In the genomic region with DNA sequence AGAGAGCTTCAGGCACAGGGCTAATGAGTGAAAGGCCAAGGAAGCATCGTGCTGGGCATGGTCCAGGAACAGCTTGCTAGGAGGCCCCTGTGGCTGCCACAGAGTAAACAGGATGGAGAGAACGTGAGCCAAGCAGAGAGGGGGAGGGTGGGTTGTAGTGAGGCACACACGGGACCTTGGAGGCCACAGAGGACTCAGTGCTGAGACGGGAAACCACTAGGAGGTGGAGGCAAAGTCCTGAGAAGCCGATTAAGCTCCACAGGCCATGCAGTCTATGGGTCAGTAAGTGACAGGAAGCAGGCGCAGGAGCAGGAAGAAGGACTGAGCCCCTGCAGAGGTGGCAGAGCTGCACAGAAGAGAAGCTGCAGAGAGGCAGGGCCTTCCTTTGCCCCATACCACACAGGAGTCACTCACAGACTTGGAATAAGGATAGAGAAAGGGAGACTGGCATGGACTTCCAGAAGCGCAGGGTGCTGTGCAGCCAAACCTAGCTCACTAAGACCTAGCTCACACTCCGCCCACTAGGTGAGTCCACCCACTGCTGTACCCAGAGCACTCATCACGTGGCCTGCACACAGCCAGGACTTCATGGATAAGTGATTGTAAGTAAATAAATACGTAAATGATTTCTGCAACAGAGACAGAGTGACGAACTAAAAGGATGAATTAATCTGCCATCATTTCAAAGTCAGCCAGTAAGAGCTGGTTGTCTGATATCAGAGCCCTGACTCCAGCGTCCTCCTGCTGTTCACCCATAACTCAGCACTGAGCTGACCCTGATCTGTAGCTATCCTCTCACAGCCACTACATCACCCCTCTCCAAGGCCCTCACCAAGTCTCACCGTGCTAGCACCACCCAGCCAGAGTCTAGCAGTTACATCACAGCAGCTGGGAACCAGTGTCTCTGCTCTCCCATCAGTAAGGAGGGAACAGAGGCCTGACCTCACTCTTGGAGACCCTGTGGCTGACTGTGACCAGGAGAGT, we compare ENCODE assay signal across 9 mouse cellular contexts. TPM values are rescaled to one million over a fixed set of nuclear protein-coding genes. Genes with fewer than 3 reads are reported as not detected.
A peak's percentile ranks its signal among the peaks of the same experiment; 100 is the strongest.
DNase-seq lines count a peak whose midpoint lies in the region; ATAC-seq and TF ChIP-seq lines count a peak whose summit lies in the region.
"Had no signal": no experiment of that assay in that cellular context is flagged by ENCODE, and none has a peak within 500 bp of the region (broad histone marks: within the 10 kb centered on the region; RNA-seq: fewer than 3 reads in every experiment).

No protein-coding gene starts in this region.

- no peak for ATAC-seq in intestine, embryonic 14.5 days (replicated peaks; ENCODE audit: low FRiP score, low TSS enrichment, low read depth)
- ATAC-seq in limb, embryonic 15.5 days (ENCODE audit: insufficient number of reproducible peaks, low FRiP score, low TSS enrichment, low read depth): peak; percentile 67; the same call in 1 of the 2 replicates
- ATAC-seq in stomach, embryonic 14.5 days (ENCODE audit: insufficient number of reproducible peaks, insufficient read depth, low FRiP score, low read depth): peak; percentile 71; the same call in 1 of the 2 replicates

- H3K27ac ChIP-seq in gastrocnemius, adult 2 months: peak overlapping the region; percentile 63
- peak overlapping the region; percentile 34; the same call in 1 of the 2 replicates for H3K27ac ChIP-seq in intestine, embryonic 14.5 days (ENCODE audit: low read depth)
- H3K27ac ChIP-seq in limb, embryonic 15.5 days: 0 out of 2 replicates have a peak overlapping the region, but pooled peaks have one; percentile 27
- peak overlapping the region; percentile 12; the same call in 1 of the 2 replicates for H3K27ac ChIP-seq in stomach, embryonic 14.5 days (ENCODE audit: low read length)

- H3K9me3 ChIP-seq in intestine, embryonic 14.5 days (ENCODE audit: control insufficient read depth, low read length): no peaks in the 10 kb centered on the region
- no peaks in the 10 kb centered on the region for H3K9me3 ChIP-seq in limb, embryonic 15.5 days
- no peaks in the 10 kb centered on the region for H3K9me3 ChIP-seq in stomach, embryonic 14.5 days (ENCODE audit: control insufficient read depth, low read depth, low read length)

- H3K4me2 ChIP-seq in intestine, embryonic 14.5 days (ENCODE audit: low read length): no peak overlapping the region
- H3K4me2 ChIP-seq in limb, embryonic 15.5 days: no peak overlapping the region
- no peak overlapping the region for H3K4me2 ChIP-seq in stomach, embryonic 14.5 days (replicated peaks; ENCODE audit: low read depth, low read length)

- peaks cover 71% of the 10 kb centered on the region for H3K36me3 ChIP-seq in intestine, embryonic 14.5 days (ENCODE audit: control insufficient read depth, insufficient read depth, low read length)
- H3K36me3 ChIP-seq in limb, embryonic 15.5 days: peaks cover 83% of the 10 kb centered on the region
- H3K36me3 ChIP-seq in stomach, embryonic 14.5 days (ENCODE audit: control insufficient read depth, insufficient read depth, low read length): peaks cover 24% of the 10 kb centered on the region

- no peak overlapping the region for H3K4me3 ChIP-seq in gastrocnemius, adult 2 months
- H3K4me3 ChIP-seq in intestine, embryonic 14.5 days (ENCODE audit: low read depth, low read length): no peak overlapping the region
- H3K4me3 ChIP-seq in limb, embryonic 15.5 days: no peak overlapping the region
- H3K4me3 ChIP-seq in stomach, embryonic 14.5 days (ENCODE audit: low read depth, low read length): no peak overlapping the region
- H3K4me3 ChIP-seq: myocyte had no signal

- H3K27me3 ChIP-seq in intestine, embryonic 14.5 days (replicated peaks; ENCODE audit: control insufficient read depth, insufficient read depth, low read length): no peaks in the 10 kb centered on the region
- no peaks in the 10 kb centered on the region for H3K27me3 ChIP-seq in limb, embryonic 15.5 days
- no peaks in the 10 kb centered on the region for H3K27me3 ChIP-seq in stomach, embryonic 14.5 days (ENCODE audit: control insufficient read depth, insufficient read depth, low read length)

- TF ChIP-seq CTCF in gastrocnemius, adult 2 months (IDR thresholded peaks at IDR 0.05): no peak

- intact Hi-C loops in gastrocnemius, adult 2 months (cut with DNase I): no loop called here

- 0 out of 2 replicates have a peak, but pooled peaks cover 3% of the 10 kb centered on the region for H3K4me1 ChIP-seq in intestine, embryonic 14.5 days (replicated peaks; ENCODE audit: control insufficient read depth, insufficient read depth, low read length)
- H3K4me1 ChIP-seq in limb, embryonic 15.5 days: peaks cover 5% of the 10 kb centered on the region
- H3K4me1 ChIP-seq in stomach, embryonic 14.5 days (ENCODE audit: control insufficient read depth, insufficient read depth, low read length): peaks cover 8% of the 10 kb centered on the region

- 43% methylated on average over 13 of the region's 13 CpGs for WGBS in intestine, embryonic 14.5 days
- 48% methylated on average over 13 of the region's 13 CpGs for WGBS in limb, embryonic 15.5 days
- 38% methylated on average over 13 of the region's 13 CpGs for WGBS in stomach, embryonic 14.5 days

- H3K9ac ChIP-seq in intestine, embryonic 14.5 days (ENCODE audit: low read length): no peak overlapping the region
- no peak overlapping the region for H3K9ac ChIP-seq in limb, embryonic 15.5 days
- H3K9ac ChIP-seq in stomach, embryonic 14.5 days (replicated peaks; ENCODE audit: low read depth, low read length): no peak overlapping the region

- DNase-seq in gastrocnemius, adult 2 months: peak; percentile 81
- DNase-seq in gastrocnemius, postnatal 10 days: no peak
- peak; percentile 92 for DNase-seq in cerebellum, adult 11 months
- peak; percentile 67 for DNase-seq in gastrocnemius, postnatal 25 days
- DNase-seq in intestine, embryonic 14.5 days (ENCODE audit: low spot score): no peak
- DNase-seq in B cell, adult 2 months: no peak

RNA-seq across cellular contexts. Expression of gene Ext2, which starts 30.6 kb away (rescaled TPM):
- 10 to 100 TPM; 39.6 to 41.5 TPM for total RNA-seq in gastrocnemius, adult 2 months (2021)
- 10 to 100 TPM; 41.0 to 52.8 TPM for total RNA-seq in gastrocnemius, postnatal 10 days (2021)
- 10 to 100 TPM; 30.7 to 34.6 TPM for total RNA-seq in gastrocnemius, postnatal 25 days (2021)
- polyA plus RNA-seq in intestine, embryonic 14.5 days (2014; fragmentation: Nextera tagmentation; extraction: Ambion mirVana): 109 and 110 TPM in 2 replicates
- 114 and 121 TPM in 2 replicates for polyA plus RNA-seq in limb, embryonic 15.5 days (2015; fragmentation: Nextera tagmentation; extraction: Ambion mirVana)
- 110 and 113 TPM in 2 replicates for polyA plus RNA-seq in stomach, embryonic 14.5 days (2014; fragmentation: Nextera tagmentation; extraction: Ambion mirVana)

RNA-seq across cellular contexts. Expression of gene Accs, which starts 57.9 kb away (rescaled TPM):
- total RNA-seq in gastrocnemius, adult 2 months (2021): 1 to 10 TPM; 1.7 to 2.2 TPM
- total RNA-seq in gastrocnemius, postnatal 10 days (2021): 1 to 10 TPM; 4.2 to 6.2 TPM
- 1 to 10 TPM; 2.3 to 4.1 TPM for total RNA-seq in gastrocnemius, postnatal 25 days (2021)
- polyA plus RNA-seq in intestine, embryonic 14.5 days (2014; fragmentation: Nextera tagmentation; extraction: Ambion mirVana): 8.8 and 11.2 TPM in 2 replicates
- polyA plus RNA-seq in limb, embryonic 15.5 days (2015; fragmentation: Nextera tagmentation; extraction: Ambion mirVana): 6.5 and 7.8 TPM in 2 replicates
- polyA plus RNA-seq in stomach, embryonic 14.5 days (2014; fragmentation: Nextera tagmentation; extraction: Ambion mirVana): 9.4 and 11.3 TPM in 2 replicates

Comparison
In these comparisons a context has a peak if more than half of its experiments do, and no peak if none do; other contexts are left out.
1. DNase-seq: peak in gastrocnemius, adult 2 months (single experiment), cerebellum, adult 11 months (single experiment) and gastrocnemius, postnatal 25 days (single experiment); none in gastrocnemius, postnatal 10 days (single experiment), intestine, embryonic 14.5 days (single experiment) and B cell, adult 2 months (0 of 2).
2. H3K27ac ChIP-seq: peak in every context shown above with its lines; median percentile 63 in gastrocnemius, adult 2 months; 34 in intestine, embryonic 14.5 days; 27 in limb, embryonic 15.5 days; 12 in stomach, embryonic 14.5 days.